Mouse (Mus musculus) cerebellum, adult 18-20 months (tissue): ENCODE data around the gene Zc3hav1.
A peak's percentile ranks its signal among the peaks of the same experiment; 100 is the strongest.
"Not testable (repeated sequence)": the region's sequence is repeated elsewhere in the genome, so short reads cannot be mapped to it uniquely, and the experiment has no call there.

Source experiments
- DNase-seq, 2 experiments: peaks; one replicate each; pipeline ENCODE4 v3.0.0; 2021

Gene Zc3hav1

DNA sequence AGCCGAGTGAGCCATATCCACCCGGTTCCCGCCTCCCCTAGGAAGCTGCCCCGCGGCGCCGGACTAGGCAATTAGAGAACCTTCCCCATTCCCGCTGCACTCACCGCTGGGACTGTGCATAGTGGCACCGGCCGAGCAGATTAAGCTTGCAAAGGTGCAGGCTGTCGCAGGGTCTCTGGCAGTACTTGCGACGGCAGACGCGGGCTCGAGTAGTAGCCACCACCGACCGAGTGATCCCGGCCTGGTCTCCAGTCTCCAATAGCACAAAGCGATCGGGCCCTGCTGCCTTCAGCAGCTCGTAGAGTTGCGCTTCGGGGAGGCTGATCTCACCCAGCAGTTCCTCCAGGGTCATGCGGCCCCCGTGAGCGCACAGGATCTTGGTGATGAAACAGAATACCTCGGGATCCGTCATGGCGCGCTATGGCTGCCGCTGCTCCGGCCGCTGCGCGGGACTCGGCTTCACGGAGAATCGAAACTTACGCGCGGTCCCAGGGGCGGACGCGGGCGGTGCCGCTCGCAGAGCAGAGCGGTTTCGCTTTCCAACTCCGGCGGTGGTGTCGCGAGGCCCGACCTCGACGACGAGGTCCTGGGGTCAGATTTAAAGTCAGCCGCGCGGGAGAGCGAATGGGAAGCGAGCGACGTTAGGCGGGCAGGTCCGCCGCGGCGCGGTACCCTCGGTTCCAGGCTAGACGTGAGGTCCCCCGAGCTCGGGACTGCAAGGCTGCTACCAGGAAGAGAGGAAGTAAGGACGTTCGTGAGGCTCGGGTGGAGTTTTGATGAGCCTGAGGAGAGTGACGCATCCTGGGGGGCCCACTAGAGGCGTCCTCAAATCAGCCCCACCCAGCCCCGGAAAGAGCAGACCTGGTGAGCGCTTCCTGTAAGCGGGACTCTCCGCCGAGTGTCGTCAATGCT lies at the start of gene Zc3hav1:
Gene Zc3hav1 (minus strand): TSS at position 793 of the 912 bp plus-strand sequence.
- DNase-seq, result peak; percentile 20 to 35

DNA sequence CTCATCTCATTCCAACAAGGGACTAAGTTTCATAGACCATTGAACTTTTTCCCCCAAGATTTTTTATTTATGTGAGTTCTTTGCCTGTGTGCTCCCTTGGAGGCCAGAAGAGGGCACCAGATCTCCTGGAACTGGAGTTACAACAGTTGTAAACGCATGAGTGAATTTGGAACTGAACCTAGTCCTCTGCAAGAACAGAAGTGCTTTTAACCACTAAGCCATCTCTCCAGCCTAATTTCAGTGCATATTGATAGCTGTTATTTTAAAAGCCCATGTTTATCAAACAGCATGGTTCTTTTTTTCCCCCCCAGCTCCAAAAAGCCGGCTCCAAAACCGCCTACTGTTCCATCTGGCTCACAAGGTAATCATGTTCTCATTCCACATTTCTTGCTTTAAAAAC lies 35.3 kb upstream of the Zc3hav1 start:
- peak; percentile 11 to 26 for DNase-seq

DNA sequence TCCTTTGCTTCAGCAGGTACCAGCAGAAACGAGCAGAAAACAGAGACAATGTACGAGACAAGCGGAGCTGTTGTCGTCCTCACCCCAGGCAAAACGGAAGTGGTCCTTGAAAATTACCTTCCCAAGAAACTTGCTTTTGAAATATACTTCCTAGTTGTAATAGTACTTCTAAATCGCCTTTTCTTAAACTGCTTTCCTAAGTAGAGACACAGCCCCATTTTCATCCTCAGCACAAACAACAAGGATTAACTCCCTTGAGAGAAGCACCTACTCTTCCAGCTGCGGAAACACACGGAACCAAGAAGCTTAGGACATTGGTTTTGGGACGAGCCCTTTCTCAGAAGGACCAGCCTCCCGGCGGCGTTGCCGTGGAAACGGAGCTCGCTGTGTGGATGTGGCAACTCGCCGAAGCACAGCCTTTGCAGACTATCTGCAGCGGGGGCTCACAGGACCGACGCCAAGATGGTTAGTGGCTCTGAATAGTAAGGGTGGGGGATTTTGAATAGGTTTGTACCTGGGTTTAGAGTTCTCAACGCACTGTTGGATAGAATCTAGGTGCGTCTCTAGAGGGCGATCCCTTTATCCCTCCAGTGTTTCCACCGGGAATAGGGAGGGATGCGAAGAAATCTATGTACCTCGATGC lies 26.8 kb upstream of the Zc3hav1 start, which contains the start of gene Ttc26:
Gene Ttc26 (plus strand): TSS at position 341 of the 643 bp plus-strand sequence.
- peak; percentile 81 to 89 for DNase-seq

DNA sequence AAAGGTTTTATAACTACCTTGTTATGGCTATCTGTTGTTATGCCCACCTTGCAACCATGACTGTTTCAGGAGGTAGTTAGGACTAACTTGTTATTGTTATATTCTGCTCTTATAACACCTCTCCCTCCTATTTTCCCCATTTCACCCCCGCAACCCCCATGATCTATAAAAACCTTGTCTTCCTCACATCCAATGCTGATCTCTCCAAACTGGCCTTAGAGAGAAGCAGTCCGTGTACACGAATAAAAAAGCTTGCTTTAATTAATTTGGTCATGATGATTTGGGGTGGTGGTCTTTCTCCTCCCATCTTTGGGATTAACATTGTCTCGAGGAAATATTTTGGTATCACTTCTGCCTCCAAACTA lies 26.3 kb upstream of the Zc3hav1 start:
- DNase-seq, result no peak

DNA sequence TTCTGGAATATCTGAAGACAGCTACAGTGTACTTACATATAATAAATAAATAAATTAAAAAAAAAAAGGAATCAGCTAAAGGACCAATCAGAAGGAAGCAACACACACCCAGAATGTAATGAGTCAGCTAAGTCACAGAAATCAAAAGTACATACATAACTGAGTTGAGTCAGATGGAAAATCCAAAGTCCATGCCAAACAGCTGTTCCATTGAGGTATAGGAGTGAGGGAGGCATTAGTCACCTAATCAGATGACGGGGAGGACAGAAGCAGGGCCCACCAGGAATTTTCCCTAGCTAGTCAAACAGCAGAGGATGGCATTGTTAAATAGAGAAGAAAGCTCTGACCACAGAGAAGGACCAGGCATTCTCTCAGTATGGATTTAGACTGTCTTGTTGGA lies 19.9 kb upstream of the Zc3hav1 start:
- no peak for DNase-seq

DNA sequence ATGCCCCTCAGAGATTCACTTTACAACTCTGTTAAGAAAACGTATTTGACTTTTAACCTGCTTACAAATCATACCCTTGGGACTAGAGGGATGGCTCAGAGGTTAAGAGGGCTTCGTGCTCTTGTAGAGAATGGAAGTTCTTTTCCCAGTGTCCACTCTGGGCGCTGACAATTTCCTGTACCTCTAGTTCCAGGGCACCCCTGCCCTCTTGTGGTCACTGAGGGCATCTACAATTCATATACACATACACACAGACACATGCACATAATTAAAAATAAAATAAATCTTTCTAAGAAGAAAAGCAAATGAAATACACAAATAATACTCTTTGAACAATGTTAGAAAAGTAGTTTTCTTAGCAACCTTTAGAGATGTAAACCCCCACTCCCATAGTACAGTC lies 15.5 kb upstream of the Zc3hav1 start:
- no peak for DNase-seq

DNA sequence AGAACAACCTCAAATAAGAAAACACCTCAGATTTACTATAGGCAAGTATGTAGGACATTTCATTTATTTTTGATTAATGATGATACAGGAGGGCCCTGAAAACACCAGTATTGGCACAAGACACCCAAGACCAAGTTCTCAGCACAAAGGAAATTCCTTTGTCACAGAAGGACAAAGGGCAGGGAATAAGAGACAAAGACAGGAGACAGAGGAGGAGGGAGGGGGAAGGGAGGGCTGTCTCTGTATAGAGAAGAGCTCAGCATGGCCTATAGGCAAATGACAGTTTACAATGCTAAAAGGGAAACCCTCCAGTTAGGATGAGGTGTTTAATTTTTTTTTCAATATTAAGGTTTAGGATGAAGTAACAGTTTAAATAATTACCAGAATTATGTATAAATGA lies 9.7 kb upstream of the Zc3hav1 start:
- no peak for DNase-seq

DNA sequence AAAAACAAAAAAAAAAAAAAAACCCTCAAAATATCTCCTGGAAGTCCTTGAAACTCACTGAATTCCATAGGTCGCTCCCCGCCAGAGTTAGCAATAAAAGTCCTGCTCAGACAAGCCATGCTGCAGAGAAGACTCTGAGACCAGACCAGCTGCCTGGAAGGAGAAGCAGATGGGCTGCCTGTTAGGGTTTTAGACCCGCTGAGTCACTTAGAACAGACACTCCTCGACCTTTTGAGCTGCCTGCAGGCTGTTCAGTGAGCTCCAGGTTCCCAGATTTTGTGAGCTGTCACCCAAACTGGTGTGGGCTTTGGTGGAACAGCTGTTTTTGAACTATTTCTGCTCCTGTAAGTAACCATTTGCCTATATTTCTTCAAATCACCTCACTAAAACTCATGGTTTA lies 9.0 kb upstream of the Zc3hav1 start:
- DNase-seq, result no peak

DNA sequence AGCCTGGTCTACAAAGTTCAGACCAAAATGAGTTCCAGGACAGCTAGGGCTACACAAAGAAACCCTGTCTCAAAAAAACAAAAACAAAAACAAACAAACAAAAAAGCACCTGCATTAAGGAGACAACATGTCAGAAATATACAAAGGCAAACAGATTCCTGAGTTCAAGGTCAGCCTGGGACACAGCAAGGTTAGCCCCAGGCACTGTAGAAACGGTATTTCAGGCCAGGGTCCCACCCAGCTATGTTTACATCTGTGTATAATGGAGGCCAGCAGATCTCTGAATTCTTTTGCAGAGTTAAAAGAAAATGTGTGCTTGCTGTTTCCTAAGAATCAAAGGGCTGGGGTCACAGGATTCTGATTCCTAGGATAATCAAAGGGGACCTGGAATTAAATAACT lies 7.5 kb upstream of the Zc3hav1 start:
- no peak for DNase-seq

DNA sequence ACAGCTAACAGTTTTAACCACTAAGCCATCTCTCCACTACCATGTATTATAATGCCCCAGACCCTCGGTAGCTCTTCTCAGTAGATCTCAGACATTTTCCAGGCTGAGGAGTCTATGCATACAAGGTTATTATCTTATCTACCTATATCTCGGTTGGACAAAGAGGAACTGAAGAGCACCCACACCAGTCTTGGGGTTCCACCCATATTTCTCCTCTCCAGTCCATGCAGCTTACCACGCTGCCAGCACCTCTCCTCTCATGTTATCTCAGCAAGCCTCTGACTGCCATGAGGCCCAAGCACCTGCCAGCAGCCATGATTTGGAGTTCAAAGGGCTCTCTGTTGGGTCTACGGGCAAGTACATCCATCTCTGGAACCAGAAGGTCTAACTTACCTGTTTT lies 6.7 kb upstream of the Zc3hav1 start:
- no peak for DNase-seq

DNA sequence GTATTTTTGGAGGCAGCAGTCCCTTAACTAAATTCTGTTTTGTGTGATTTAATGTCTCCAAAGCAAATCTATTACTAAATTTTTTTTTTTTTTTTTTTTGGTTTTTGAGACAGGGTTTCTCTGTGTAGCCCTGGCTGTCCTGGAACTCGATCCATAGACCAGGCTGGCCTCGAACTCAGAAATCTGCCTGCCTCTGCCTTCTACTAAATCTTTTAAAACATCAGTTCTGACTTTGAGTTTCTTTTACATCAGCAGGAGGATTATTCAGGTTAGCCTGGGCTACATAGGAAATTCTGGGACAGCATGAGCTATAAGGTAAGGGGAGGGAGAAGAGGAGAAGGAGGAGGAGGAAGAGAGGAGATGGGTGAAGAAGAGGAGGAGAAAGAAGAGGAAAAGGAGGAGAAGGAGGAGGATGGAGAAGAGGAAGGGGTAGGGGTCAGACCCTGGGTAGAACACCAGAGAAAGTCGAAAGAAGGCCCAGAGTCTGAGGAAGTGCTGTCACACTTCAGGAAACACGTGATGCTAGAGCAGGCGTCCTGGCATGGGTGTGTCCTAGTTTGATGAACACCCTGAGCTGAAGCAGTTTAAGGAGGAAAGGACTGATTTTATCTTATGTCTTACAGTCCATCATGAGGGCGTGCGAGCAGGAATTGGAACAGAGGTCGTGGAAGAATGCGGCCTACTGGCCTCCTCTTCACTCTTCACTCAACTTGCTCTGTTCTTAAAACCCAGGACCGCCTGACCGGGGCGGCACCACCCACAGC lies 5.5 kb upstream of the Zc3hav1 start:
- DNase-seq, result no peak

DNA sequence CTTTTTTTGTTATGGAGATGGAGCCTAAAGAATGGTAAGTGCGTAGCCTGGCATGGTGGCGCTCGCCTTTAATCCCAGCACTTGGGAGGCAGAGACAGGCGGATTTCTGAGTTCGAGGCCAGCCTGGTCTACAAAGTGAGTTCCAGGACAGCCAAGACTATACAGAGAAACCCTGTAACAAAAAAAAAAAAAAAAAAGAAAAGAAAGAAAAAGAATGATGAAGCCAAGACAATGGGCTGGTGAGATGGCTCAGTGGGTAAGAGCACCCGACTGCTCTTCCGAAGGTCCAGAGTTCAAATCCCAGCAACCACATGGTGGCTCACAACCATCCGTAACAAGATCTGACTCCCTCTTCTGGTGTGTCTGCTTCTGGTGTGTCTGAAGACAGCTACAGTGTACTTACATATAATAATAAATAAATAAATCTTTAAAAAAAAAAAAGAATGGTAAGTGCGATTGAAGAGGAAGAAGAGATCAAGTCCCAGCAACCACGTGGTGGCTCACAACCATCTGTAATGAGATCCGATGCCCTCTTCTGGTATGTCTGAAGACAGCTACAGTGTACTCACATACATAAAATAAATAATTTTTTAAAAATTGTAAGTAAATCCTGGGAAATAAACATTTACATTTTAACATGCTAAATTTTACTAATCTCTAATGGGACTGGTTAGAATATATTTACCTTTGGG lies 4.8 kb upstream of the Zc3hav1 start:
- not testable (repeated sequence) for DNase-seq

DNA sequence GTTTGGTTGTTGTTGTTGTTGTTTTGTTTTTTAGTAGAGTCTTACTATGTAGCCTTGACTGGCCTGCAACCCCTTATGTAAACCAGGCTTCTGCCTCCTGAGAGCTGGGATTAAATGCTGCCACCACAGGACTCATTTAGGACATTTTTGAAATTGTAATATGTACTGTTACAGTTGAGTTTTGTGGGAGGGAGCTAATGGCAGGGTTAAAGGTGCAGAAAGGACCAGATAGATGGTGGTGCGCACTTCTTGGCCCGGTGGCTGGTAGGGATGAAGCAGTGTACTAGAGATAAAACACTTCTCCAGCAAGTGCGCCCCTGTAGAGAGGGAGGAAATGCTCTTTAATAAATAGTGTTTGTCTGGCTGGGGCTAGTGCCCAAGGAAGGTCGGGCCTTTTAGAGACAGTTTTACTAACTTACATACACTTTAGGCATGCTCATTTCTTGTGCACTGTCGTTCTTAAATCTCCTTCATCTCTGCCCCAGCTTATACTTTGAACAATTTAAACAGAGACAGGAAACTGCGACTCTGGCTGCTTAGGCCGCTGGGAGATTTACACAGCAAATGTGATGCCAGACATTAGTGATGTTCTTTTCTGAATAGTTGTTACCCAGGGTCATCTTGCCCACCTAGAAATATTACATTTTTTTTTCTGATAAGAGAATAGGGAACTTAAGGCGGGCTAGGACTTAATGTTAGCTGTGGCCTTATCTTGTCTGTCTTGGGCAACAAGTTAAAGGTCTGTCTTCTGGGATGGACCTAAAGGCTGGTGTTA lies 4.0 kb upstream of the Zc3hav1 start:
- DNase-seq, result no peak

DNA sequence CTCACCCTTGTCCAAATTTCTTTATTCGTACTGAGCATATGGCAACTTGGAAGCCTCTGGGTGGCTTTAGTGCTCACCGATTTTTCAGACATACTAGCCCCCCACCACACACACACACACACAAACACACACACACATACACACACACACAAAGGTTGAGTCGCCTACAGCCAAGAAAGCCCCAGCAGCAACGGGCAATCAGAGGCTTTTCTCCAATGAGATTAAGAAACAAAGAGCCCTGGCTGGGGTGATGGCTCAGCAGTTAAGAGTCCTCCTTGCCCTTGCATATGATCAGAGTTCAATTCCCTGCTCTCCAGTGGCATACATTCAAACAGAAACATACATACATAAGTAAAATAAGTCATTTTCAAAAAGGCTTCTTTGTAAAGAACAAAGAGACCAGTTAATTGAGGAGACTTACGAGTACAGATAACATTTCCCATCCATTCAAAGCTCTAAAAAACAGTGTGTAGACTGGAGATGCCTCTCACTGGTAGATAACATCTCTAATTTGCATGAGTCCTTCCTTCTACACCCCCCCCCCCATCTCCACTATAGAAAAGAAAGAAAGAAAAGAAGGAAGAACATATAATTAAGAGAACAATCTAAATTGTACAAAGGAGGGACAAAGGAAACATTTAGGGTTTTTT lies 3.3 kb upstream of the Zc3hav1 start:
- no peak for DNase-seq

DNA sequence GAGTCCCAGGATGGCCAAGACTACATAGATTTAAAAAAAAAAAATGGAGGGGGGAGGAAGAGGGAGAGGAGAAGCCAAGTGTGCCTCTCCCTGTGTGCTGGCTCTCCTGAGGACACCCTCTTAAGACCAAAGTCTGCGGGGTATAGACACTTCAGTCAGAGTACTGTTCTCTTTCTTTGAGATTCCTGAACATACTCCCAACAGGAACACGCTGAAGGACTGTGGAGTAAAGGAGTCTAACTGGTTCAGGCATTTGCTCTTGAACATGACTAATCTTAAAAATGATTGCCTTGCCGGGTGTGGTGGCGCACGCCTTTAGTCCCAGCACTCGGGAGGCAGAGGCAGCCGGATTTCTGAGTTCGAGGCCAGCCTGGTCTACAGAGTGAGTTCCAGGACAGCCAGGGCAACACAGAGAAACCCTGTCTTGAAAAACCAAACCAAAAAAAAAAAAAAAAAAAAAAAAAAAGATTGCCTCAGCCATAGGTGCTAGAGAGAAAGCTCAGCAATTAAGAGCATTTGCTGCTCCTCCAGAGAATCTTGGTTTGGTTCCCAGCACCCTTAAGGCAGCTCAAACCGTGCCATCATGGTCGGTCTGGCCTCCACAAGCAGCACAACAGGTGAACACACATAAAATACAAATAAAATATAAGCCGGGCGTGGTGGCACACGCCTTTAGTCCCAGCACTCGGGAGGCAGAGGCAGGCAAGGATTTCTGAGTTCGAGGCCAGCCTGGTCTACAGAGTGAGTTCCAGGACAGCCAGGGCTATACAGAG lies 2.4 kb upstream of the Zc3hav1 start:
- not testable (repeated sequence) for DNase-seq

DNA sequence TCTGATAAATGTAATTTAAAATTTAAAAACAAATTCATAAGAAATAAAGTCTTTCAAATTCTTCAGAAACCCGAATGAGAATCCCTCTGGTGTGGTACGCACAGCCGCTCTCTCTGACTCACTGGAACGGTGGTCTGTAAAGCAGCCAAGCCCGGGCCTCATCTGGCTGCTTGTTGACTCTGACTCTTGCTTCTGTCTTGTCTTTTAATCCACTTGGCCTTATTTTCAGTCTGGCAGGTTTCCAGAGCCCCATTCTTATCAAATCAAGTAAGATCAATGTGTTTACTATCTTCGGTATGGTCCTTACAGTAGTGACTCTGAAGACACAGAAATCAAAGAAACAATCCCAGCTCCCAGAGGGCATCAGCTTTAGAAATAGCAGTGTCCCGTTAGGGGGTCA lies 1.5 kb upstream of the Zc3hav1 start:
- DNase-seq, result no peak

DNA sequence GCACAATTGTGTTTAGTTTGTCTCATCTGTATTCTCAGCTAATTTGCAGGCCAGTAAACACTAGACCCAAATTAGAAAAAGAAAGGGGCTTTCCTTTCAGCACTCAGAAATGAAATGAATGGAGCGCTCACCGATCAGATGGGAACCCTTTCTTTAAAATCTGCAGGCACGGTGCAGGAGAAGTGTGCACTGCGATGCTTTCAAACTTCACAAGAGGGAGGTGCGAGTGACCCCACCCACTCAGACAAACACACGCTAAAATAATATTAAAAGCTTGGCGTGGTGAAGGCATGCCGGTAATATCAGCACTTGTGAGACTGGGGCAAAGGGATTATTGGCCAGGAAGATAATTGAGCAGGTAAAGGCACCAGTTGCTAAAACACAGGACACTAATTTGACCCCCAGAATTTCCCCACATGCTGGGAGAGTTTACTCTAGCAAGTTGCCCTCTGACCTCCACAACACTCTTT lies 986 bp upstream of the Zc3hav1 start:
- no peak for DNase-seq

DNA sequence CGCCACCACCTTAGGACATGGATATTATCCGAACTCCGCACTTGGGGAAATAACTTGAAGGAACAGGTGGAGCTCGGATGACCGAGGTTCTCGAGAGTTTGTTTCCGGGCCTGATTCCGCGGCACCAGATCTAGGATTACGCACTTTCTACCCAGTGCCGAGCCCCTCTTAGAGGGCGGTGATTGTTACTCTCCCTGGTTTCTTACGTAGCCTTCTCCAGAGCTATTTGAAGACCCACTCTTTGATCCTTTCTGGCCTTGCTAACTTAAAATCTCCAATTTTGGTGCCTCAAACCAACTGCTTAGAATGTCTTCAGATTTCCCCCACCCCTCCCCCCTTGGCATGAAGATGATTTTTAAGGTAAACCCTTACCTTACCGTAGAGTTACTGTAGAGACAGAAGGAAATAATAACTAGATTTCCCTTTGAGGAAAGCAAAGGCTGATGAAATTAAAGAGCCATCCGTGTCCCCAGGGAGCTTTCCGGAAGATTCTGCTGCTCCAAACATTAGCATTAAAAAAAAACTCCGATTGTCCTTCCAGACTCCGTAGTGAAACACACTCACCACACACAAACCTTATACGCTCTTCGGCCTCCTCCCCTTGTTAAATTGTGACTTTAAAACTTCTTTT lies 435 bp upstream of the Zc3hav1 start:
- no peak for DNase-seq

DNA sequence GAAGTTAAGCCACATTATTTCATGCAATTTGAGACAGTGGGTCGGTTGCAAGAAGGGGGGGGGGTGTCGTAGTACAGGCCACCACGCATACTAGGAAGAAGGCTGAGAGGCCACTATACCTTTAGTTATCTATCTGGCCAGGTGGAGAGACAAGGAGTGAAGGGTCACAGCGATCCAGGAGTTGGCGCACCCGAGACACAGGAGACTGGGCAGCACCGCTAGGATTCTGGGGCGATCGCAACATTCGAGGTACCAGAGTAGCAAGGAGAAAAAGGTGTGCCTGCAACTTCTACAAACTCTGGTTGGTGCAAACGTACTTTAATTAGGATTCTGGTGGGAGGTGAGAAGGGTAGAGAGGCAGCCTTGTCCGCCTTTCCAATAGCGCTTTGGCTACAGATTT lies 1.2 kb downstream of the Zc3hav1 start:
- no peak for DNase-seq

DNA sequence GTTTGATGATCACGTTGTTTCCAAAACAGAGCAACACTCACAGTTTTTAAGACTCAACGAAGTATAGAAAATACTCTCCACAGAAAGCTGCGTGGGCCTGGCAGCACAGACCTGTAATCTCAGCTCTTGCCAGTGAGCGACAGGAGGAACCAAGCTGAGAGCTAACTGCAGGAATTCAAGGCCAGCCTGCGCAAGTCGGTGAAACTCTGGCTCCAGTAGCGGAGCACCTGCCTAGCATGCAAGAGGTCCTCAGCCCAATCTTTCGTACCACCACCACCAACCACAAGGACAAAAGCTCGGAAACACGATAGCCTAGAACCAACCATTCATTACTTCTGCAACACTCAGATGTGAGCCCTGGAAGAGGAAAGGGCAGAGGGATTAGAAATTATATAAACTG lies 2.0 kb downstream of the Zc3hav1 start:
- DNase-seq, result no peak
